Mouse (Mus musculus): Measurements from ENCODE around the gene Ubr4. TPM values are rescaled to one million over a fixed set of nuclear protein-coding genes. Genes with fewer than 3 reads are reported as not detected.
A peak's percentile ranks its signal among the peaks of the same experiment; 100 is the strongest.

Gene Ubr4
- polyA plus RNA-seq, 1 experiment from 2014 or later: 71.4 TPM

Small RNAs within 50 kb of the gene (microRNA-seq; reads per million reads assigned to microRNA genes)
- gene Gm24245 (ENCODE audit: borderline number of aligned reads) (6.7 reads per million, percentile 25 among the genes with 10 or more reads in this experiment), gene Gm25732 (ENCODE audit: borderline number of aligned reads) (1.6 reads per million)

Other genes with a start within 250 kb of the Ubr4 start
- 462 and 488 TPM in 2 replicates for gene Minos1, start 221.5 kb upstream of the Ubr4 start, polyA plus RNA-seq (2015; fragmentation: Nextera tagmentation; extraction: Ambion mirVana)
- gene Capzb, start 159.7 kb upstream of the Ubr4 start, polyA plus RNA-seq (2015; fragmentation: Nextera tagmentation; extraction: Ambion mirVana): 389 and 397 TPM in 2 replicates
- gene Pqlc2, start 41.9 kb upstream of the Ubr4 start, polyA plus RNA-seq (2015; fragmentation: Nextera tagmentation; extraction: Ambion mirVana): 16.0 and 16.5 TPM in 2 replicates
- gene Akr7a5, start 41.9 kb upstream of the Ubr4 start, polyA plus RNA-seq (2015; fragmentation: Nextera tagmentation; extraction: Ambion mirVana): 85.7 and 94.1 TPM in 2 replicates
- 103 and 108 TPM in 2 replicates for gene Mrto4, start within 50 bp of the Ubr4 start, polyA plus RNA-seq (2015; fragmentation: Nextera tagmentation; extraction: Ambion mirVana)
- 23.4 and 26.7 TPM in 2 replicates for gene Emc1, start within 50 bp of the Ubr4 start, polyA plus RNA-seq (2015; fragmentation: Nextera tagmentation; extraction: Ambion mirVana)
- gene Iffo2, start 177.9 kb downstream of the Ubr4 start, polyA plus RNA-seq (2015; fragmentation: Nextera tagmentation; extraction: Ambion mirVana): 5.1 and 5.8 TPM in 2 replicates